Mouse (Mus musculus) liver, adult 2 months (tissue): ENCODE measurements around the gene Wdr90.

Experiments
- CTCF ChIP-seq: fragments of 200-500 bp; IDR thresholded peaks from 2 replicates; pipeline ENCODE4 v1.5.1; 2011; ENCODE audit warnings: low read depth, low read length, control low read depth
- POLR2A ChIP-seq: fragments of 200-500 bp; IDR thresholded peaks from 2 replicates; pipeline ENCODE4 v1.6.1; 2011; ENCODE audit warnings: low read length, control low read depth; ENCODE audit not compliant: insufficient read depth; ENCODE audit errors: extremely low read depth

GRCm38 (mm10) chr17:25888837-25889236 lies 27.5 kb upstream of the Wdr90 start:
- TF ChIP-seq CTCF, result no peak
- TF ChIP-seq POLR2A, result no peak
